Mouse (Mus musculus): ENCODE measurements around the gene Snrpf.
"Not testable (repeated sequence)": the region's sequence is repeated elsewhere in the genome, so short reads cannot be mapped to it uniquely, and the experiment has no call there.

The Snrpf gene

GRCm38 (mm10) chr10:93575960-93576359 is 13.5 kb downstream of the Snrpf start:
- DNase-seq (ENCODE audit: low spot score in 2 of 2) = no peak

GRCm38 (mm10) chr10:93574966-93575365 is 14.5 kb downstream of the Snrpf start:
- no peak for DNase-seq (ENCODE audit: low spot score in 2 of 2)

GRCm38 (mm10) chr10:93572209-93572608 is 17.3 kb downstream of the Snrpf start:
- DNase-seq (ENCODE audit: low spot score in 2 of 2) = no peak

- DNase-seq (ENCODE audit: low spot score in 2 of 2) = no peak
Measured at GRCm38 (mm10) chr10:93568671-93569070, 20.8 kb downstream of the Snrpf start.

GRCm38 (mm10) chr10:93567841-93568566 is 21.5 kb downstream of the Snrpf start:
- DNase-seq (ENCODE audit: low spot score in 2 of 2) = no peak

- no peak for DNase-seq (ENCODE audit: low spot score in 2 of 2)
Measured at GRCm38 (mm10) chr10:93567066-93567465, 22.4 kb downstream of the Snrpf start.

GRCm38 (mm10) chr10:93564518-93565090 is 24.9 kb downstream of the Snrpf start:
- no peak for DNase-seq (ENCODE audit: low spot score in 2 of 2)

GRCm38 (mm10) chr10:93559786-93560185 is 29.7 kb downstream of the Snrpf start:
- DNase-seq (ENCODE audit: low spot score in 2 of 2) = no peak

GRCm38 (mm10) chr10:93557971-93558370 is 31.5 kb downstream of the Snrpf start:
- DNase-seq (ENCODE audit: low spot score in 2 of 2) = not testable (repeated sequence)

GRCm38 (mm10) chr10:93552596-93552995 is 36.9 kb downstream of the Snrpf start:
- no peak for DNase-seq (ENCODE audit: low spot score in 2 of 2)

- no peak for DNase-seq (ENCODE audit: low spot score in 2 of 2)
Measured at GRCm38 (mm10) chr10:93549821-93550220, 39.7 kb downstream of the Snrpf start.

GRCm38 (mm10) chr10:93548991-93549390 is 40.5 kb downstream of the Snrpf start:
- peak in 1 of 2 experiments; percentile 76 for DNase-seq (ENCODE audit: low spot score in 2 of 2)

- no peak for DNase-seq (ENCODE audit: low spot score in 2 of 2)
Measured at GRCm38 (mm10) chr10:93547741-93548270, 41.7 kb downstream of the Snrpf start.

GRCm38 (mm10) chr10:93544172-93544571 is 45.3 kb downstream of the Snrpf start:
- no peak for DNase-seq (ENCODE audit: low spot score in 2 of 2)

GRCm38 (mm10) chr10:93543176-93543575 is 46.3 kb downstream of the Snrpf start:
- no peak for DNase-seq (ENCODE audit: low spot score in 2 of 2)

- no peak for DNase-seq (ENCODE audit: low spot score in 2 of 2)
Measured at GRCm38 (mm10) chr10:93542356-93542755, 47.1 kb downstream of the Snrpf start.

GRCm38 (mm10) chr10:93541585-93541984 is 47.9 kb downstream of the Snrpf start:
- no peak for DNase-seq (ENCODE audit: low spot score in 2 of 2)

GRCm38 (mm10) chr10:93540431-93541210 is 48.9 kb downstream of the Snrpf start, which contains the start of gene Ccdc38:
Ccdc38 (plus strand) TSS chr10:93540632.
- no peak for DNase-seq (ENCODE audit: low spot score in 2 of 2)

GRCm38 (mm10) chr10:93539775-93540430 is 49.6 kb downstream of the Snrpf start, which contains the start of gene Amdhd1:
Amdhd1 (minus strand) TSS chr10:93540033.
- peak; percentile 75 to 80 for DNase-seq (ENCODE audit: low spot score in 2 of 2)

GRCm38 (mm10) chr10:93538818-93539217 is 50.7 kb downstream of the Snrpf start:
- DNase-seq (ENCODE audit: low spot score in 2 of 2) = no peak

GRCm38 (mm10) chr10:93538287-93538686 is 51.2 kb downstream of the Snrpf start:
- no peak for DNase-seq (ENCODE audit: low spot score in 2 of 2)
